Mouse (Mus musculus): ENCODE measurements around the gene Irf7.

GRCm38 (mm10) chr7:141218141-141218540 lies 48.1 kb downstream of the Irf7 start:
- no peak for TF ChIP-seq CTCF (IDR thresholded peaks at IDR 0.05; ENCODE audit: control insufficient read depth, insufficient read depth, low read length)
- no peak for TF ChIP-seq POLR2A (IDR thresholded peaks at IDR 0.05; ENCODE audit: borderline replicate concordance, control insufficient read depth, low read depth, low read length)

All from bone marrow, adult 2 months (tissue).